Mouse (Mus musculus) activated CD4-positive, CD25-positive, alpha-beta regulatory T cell, adult 9 weeks (primary cell): Measurements from ENCODE around the gene Olfr1153. TPM values are rescaled to one million over a fixed set of nuclear protein-coding genes. Genes with fewer than 3 reads are reported as not detected.

Experiments
- polyA plus RNA-seq: library from polyadenylated mRNA; unstranded; fragments of 100-300 nt; shearing (Covaris generic); gene quantifications from one replicate; pipeline ENCODE4 v1.2.1, GENCODE M21; 2017

The Olfr1153 gene
- polyA plus RNA-seq, result not detected

GRCm38 (mm10) chr2:87894662-87895061 lies at the start of gene Olfr1153:
TSS of gene Olfr1153 (plus strand) at chr2:87894962.

GRCm38 (mm10) chr2:87855562-87855961 lies 39.2 kb upstream of the Olfr1153 start, which contains the start of gene Olfr1151:
TSS of gene Olfr1151 (plus strand) at chr2:87855862.

GRCm38 (mm10) chr2:87866192-87866591 lies 28.6 kb upstream of the Olfr1153 start, which contains the start of gene Olfr1152:
TSS of gene Olfr1152 (plus strand) at chr2:87866492.

GRCm38 (mm10) chr2:87905066-87905465 lies 10.3 kb downstream of the Olfr1153 start, which contains the start of gene Olfr1154:
TSS of gene Olfr1154 (minus strand) at chr2:87905166.

GRCm38 (mm10) chr2:87945037-87945436 lies 50.3 kb downstream of the Olfr1153 start, which contains the start of gene Olfr1155:
TSS of gene Olfr1155 (minus strand) at chr2:87945137.

Other genes with a start within 250 kb of the Olfr1153 start
- not detected for gene Olfr1133, start 247.6 kb upstream of the Olfr1153 start, polyA plus RNA-seq
- gene Olfr1134, start 236.5 kb upstream of the Olfr1153 start, polyA plus RNA-seq, result not detected
- gene Olfr1135, start 221.3 kb upstream of the Olfr1153 start, polyA plus RNA-seq, result not detected
- gene Olfr1136, start 201.0 kb upstream of the Olfr1153 start, polyA plus RNA-seq, result not detected
- gene Olfr1137, start 181.8 kb upstream of the Olfr1153 start, polyA plus RNA-seq, result not detected
- gene Olfr1138, start 155.0 kb upstream of the Olfr1153 start, polyA plus RNA-seq, result not detected
- not detected for gene Olfr1140, start 151.2 kb upstream of the Olfr1153 start, polyA plus RNA-seq
- not detected for gene Olfr1141, start 141.0 kb upstream of the Olfr1153 start, polyA plus RNA-seq
- not detected for gene Olfr152, start 115.5 kb upstream of the Olfr1153 start, polyA plus RNA-seq
- gene Olfr1143, start 94.4 kb upstream of the Olfr1153 start, polyA plus RNA-seq, result not detected
- gene Olfr1145, start 85.1 kb upstream of the Olfr1153 start, polyA plus RNA-seq, result not detected
- not detected for gene Olfr1148, start 64.4 kb upstream of the Olfr1153 start, polyA plus RNA-seq
- not detected for gene Olfr1150-ps1, start 51.0 kb upstream of the Olfr1153 start, polyA plus RNA-seq
- not detected for gene Olfr1151, start 39.1 kb upstream of the Olfr1153 start, polyA plus RNA-seq
- gene Olfr1152, start 28.5 kb upstream of the Olfr1153 start, polyA plus RNA-seq, result not detected
- gene Olfr1154, start 10.2 kb downstream of the Olfr1153 start, polyA plus RNA-seq, result not detected
- gene Olfr1155, start 50.2 kb downstream of the Olfr1153 start, polyA plus RNA-seq, result not detected
- gene Olfr1156, start 58.1 kb downstream of the Olfr1153 start, polyA plus RNA-seq, result 0.20 TPM
- not detected for gene Olfr1157, start 73.3 kb downstream of the Olfr1153 start, polyA plus RNA-seq
- not detected for gene Olfr74, start 79.7 kb downstream of the Olfr1153 start, polyA plus RNA-seq
- not detected for gene Olfr1158, start 95.2 kb downstream of the Olfr1153 start, polyA plus RNA-seq
- not detected for gene Olfr1160, start 113.3 kb downstream of the Olfr1153 start, polyA plus RNA-seq
- not detected for gene Olfr1161, start 127.8 kb downstream of the Olfr1153 start, polyA plus RNA-seq
- not detected for gene Olfr73, start 142.7 kb downstream of the Olfr1153 start, polyA plus RNA-seq
- not detected for gene Olfr1162, start 156.2 kb downstream of the Olfr1153 start, polyA plus RNA-seq
- gene Olfr1163, start 176.9 kb downstream of the Olfr1153 start, polyA plus RNA-seq, result not detected
- not detected for gene Olfr1164, start 199.0 kb downstream of the Olfr1153 start, polyA plus RNA-seq
- not detected for gene Olfr1166, start 233.3 kb downstream of the Olfr1153 start, polyA plus RNA-seq